Mouse (Mus musculus) midbrain, postnatal 0 days (tissue): ENCODE results near the gene Gm42791. TPM values are rescaled to one million over a fixed set of nuclear protein-coding genes. Genes with fewer than 3 reads are reported as not detected.

Source experiments
- ATAC-seq: fragments of 200-750 bp; cut with Nextera tagmentation; 2 replicates; pipeline ENCODE4 v1.8.0; 2017; ENCODE audit warnings: moderate number of reproducible peaks, mild to moderate bottlenecking, moderate TSS enrichment, moderate library complexity; ENCODE audit not compliant: low FRiP score
- DNase-seq: peaks from one replicate; pipeline ENCODE4 v3.0.0-alpha.2; 2015; ENCODE audit warnings: low spot score
- H3K27ac ChIP-seq: fragments of 300-500 bp; sonication (generic); 2 replicates; pipeline ENCODE4 v1.5.1; 2014; ENCODE audit warnings: low read depth, mild to moderate bottlenecking, low read length, mixed read lengths
- H3K27me3 ChIP-seq: fragments of 300-500 bp; sonication (generic); 2 replicates; pipeline ENCODE4 v1.6.1; 2014; ENCODE audit warnings: low read length, control low read depth, mixed read lengths; ENCODE audit not compliant: insufficient read depth
- H3K36me3 ChIP-seq: fragments of 300-500 bp; sonication (generic); 2 replicates; pipeline ENCODE4 v1.6.1; 2014; ENCODE audit warnings: low read length, control low read depth, mixed read lengths; ENCODE audit not compliant: insufficient read depth
- H3K4me1 ChIP-seq: fragments of 300-500 bp; sonication (generic); 2 replicates; pipeline ENCODE4 v1.6.1; 2014; ENCODE audit warnings: mild to moderate bottlenecking, control low read depth, antibody characterized with exemption, low read length, mixed read lengths; ENCODE audit not compliant: insufficient read depth
- H3K4me2 ChIP-seq: fragments of 300-500 bp; sonication (generic); 2 replicates; pipeline ENCODE4 v1.6.1; 2014; ENCODE audit warnings: low read depth, mild to moderate bottlenecking, low read length, mixed read lengths; ENCODE audit not compliant: poor library complexity, severe bottlenecking
- H3K4me3 ChIP-seq: fragments of 300-500 bp; sonication (generic); 2 replicates; pipeline ENCODE4 v1.5.1; 2014; ENCODE audit warnings: low read depth, mild to moderate bottlenecking, low read length, moderate library complexity
- H3K9ac ChIP-seq: fragments of 300-500 bp; sonication (generic); replicated peaks from 2 replicates; pipeline ENCODE4 v1.6.1; 2014; ENCODE audit warnings: mild to moderate bottlenecking, low read length, moderate library complexity, mixed read lengths; ENCODE audit not compliant: poor library complexity, severe bottlenecking
- H3K9me3 ChIP-seq: fragments of 300-500 bp; sonication (generic); 2 replicates; pipeline ENCODE4 v1.6.1; 2016; ENCODE audit warnings: low read length, control low read depth
- CTCF ChIP-seq: IDR thresholded peaks from 2 replicates; pipeline ENCODE4 v1.5.1; 2016; ENCODE audit warnings: antibody characterized with exemption, mild to moderate bottlenecking
- WGBS: fragments of 180-500 bp; shearing (Covaris S2); extraction: QIAGEN DNeasy Blood & Tissue Kit; methylation state at CpG from one replicate; pipeline ENCODE4 v1.1.7; 2014; 5-methylcytosine and 5-hydroxymethylcytosine counted together
- polyA plus RNA-seq: library from polyadenylated mRNA; unstranded; fragments of >200 nt; fragmentation: Nextera tagmentation; extraction: Ambion mirVana; gene quantifications from 2 replicates; pipeline ENCODE4 v1.2.1, GENCODE M21; 2015
- total RNA-seq: library from RNA; depleted of rRNA; stranded (reverse); fragments of >200 nt; gene quantifications from 2 replicates; pipeline ENCODE4 v1.2.3, GENCODE M21; 2014

Gene Gm42791
- total and polyA plus RNA-seq, 2 experiments from 2014 or later: 3.1 TPM; not detected in 1

GRCm38 (mm10) chr5:148897941-148898417 is 97.0 kb downstream of the Gm42791 start:
- WGBS: 66% methylated on average over 12 of the region's 12 CpGs
- Histone ChIP-seq H3K9ac (0 out of 2 replicates have a peak overlapping the region, but pooled peaks have one; percentile 0), H3K4me1 (no peaks in the 10 kb centered on the region), H3K9me3 (no peaks in the 10 kb centered on the region), H3K4me3 (no peak overlapping the region), H3K27me3 (no peaks in the 10 kb centered on the region), H3K27ac (no peak overlapping the region), H3K4me2 (no peak overlapping the region), H3K36me3 (peaks cover 14% of the 10 kb centered on the region)
- ATAC-seq (no peak), DNase-seq (peak; percentile 35)
- no peak for TF ChIP-seq CTCF

DNA sequence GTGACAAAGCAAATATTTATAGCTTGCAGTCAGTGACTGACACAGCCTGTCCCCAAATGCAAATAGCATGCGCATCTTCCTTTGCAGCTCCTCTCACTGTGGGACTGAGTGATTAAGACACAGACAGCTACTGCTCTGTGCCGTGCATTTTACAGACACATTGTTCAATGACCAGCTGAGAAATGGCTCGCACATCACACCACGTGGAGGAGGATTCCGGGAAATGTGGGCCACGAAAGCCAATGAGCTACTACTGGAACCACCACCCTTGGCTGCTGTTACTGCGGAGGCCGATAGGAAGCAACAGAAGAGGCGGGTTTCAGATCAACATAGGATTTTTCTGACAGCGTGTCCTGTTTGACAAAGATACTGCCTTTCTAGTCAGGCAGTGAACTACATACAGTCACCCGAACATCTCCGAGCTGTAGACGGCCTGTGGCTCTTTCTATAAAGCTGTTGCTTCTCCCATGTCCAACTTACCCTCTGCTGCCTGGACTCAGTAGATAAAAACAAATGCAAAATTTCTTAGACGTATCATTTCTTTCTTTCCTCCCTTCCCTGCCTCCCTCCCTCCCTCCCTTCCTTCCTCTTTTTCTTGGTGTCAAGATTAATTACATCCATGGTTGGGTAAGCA is 97.8 kb downstream of the Gm42791 start:
- Histone ChIP-seq H3K36me3 (peaks cover 21% of the 10 kb centered on the region), H3K4me3 (no peak overlapping the region), H3K27me3 (no peaks in the 10 kb centered on the region), H3K9ac (no peak overlapping the region; the same call in 1 of the 2 replicates), H3K27ac (peak overlapping the region; percentile 38; the same call in 1 of the 2 replicates), H3K4me2 (no peak overlapping the region), H3K4me1 (no peaks in the 10 kb centered on the region), H3K9me3 (no peaks in the 10 kb centered on the region)
- peak; percentile 49; the same call in 1 of the 2 replicates for ATAC-seq
- 41% methylated on average over 14 of the region's 14 CpGs for WGBS
- DNase-seq: peak; percentile 60
- no peak for TF ChIP-seq CTCF

DNA sequence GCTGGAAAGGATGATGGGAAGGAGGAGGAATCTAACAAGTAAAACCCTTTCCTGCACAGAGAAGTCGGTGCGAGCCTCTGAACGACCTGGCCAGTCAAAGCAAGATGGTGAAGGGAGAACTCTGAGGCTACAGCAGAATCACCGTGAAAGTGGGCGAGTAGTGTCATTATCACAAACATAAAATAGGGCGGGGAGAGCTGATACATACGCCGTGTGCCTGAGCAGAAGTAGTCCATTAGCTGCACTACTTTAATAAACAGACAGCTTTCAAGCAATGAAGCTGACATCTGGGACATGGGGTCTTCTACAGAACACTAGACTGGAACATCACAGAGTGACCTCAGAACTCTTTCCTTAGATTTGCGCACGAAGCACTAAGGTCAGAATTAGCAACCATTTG is 98.4 kb downstream of the Gm42791 start:
- no peak for ATAC-seq
- 87% methylated on average over 10 of the region's 10 CpGs for WGBS

DNA sequence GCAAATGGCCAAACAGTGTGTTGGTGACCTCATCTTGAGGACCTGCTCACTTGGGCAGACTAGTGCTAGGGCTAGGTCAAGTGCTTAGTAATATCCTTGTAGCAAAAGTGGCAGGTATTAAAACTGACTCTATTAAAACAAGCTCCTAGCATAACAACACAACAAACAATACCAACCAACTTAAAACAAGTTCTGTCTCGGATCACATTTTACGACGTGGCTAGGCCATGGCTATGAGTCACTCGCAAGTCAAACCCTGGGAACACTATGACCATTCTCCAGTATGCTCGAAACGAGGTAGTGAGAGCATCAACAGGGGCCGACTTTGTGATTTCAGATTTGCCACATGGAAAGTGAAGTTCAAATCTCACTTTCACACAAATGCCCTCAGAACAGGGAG is 99.1 kb downstream of the Gm42791 start:
- no peak for DNase-seq
- Histone ChIP-seq H3K4me3 (no peak overlapping the region), H3K27me3 (no peaks in the 10 kb centered on the region), H3K4me1 (no peaks in the 10 kb centered on the region), H3K4me2 (no peak overlapping the region), H3K9me3 (no peaks in the 10 kb centered on the region), H3K27ac (no peak overlapping the region), H3K36me3 (peaks cover 24% of the 10 kb centered on the region), H3K9ac (no peak overlapping the region)
- no peak for TF ChIP-seq CTCF
- ATAC-seq: no peak
- WGBS: 91% methylated on average over 7 of the region's 7 CpGs

More for the DNA sequence above, 98.4 kb downstream of the Gm42791 start:
- no peak overlapping the region for H3K4me2 ChIP-seq
- no peaks in the 10 kb centered on the region for H3K27me3 ChIP-seq
- no peaks in the 10 kb centered on the region for H3K4me1 ChIP-seq
- DNase-seq: no peak
- no peaks in the 10 kb centered on the region for H3K9me3 ChIP-seq
- no peak overlapping the region for H3K4me3 ChIP-seq
- H3K9ac ChIP-seq: no peak overlapping the region; the same call in 1 of the 2 replicates
- H3K36me3 ChIP-seq: peaks cover 22% of the 10 kb centered on the region
- H3K27ac ChIP-seq: no peak overlapping the region
- no peak for TF ChIP-seq CTCF

- no peaks in the 10 kb centered on the region for H3K9me3 ChIP-seq
- no peak overlapping the region for H3K4me2 ChIP-seq
- no peak for DNase-seq
- WGBS: 48% methylated on average over 5 of the region's 5 CpGs
- no peaks in the 10 kb centered on the region for H3K4me1 ChIP-seq
- no peak overlapping the region for H3K4me3 ChIP-seq
- H3K27me3 ChIP-seq: no peaks in the 10 kb centered on the region
- TF ChIP-seq CTCF: no peak
- ATAC-seq: no peak
- no peak overlapping the region for H3K9ac ChIP-seq
- H3K36me3 ChIP-seq: peaks cover 24% of the 10 kb centered on the region
- H3K27ac ChIP-seq: no peak overlapping the region
Observed at GRCm38 (mm10) chr5:148895034-148895433, 99.9 kb downstream of the Gm42791 start.

DNA sequence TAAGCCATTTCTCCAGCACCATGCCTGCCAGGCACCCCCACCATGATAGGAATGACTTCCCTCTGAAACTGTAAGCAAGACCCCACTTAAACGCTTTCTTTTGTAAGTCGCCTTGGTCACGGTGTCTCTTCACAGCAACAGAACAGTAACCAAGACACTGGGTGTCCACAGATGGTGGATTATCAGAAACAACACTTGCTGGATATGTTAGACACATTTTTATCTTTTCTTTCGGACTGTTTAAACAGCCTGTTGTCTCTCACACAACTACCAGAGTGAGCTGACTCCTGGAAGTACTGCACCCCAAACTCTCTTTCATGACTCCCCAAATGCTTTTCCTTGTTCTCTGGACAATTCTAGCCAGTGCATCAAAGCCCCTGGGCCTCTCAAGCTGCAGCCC is 104.7 kb downstream of the Gm42791 start:
- Histone ChIP-seq H3K4me2 (no peak overlapping the region), H3K27ac (no peak overlapping the region), H3K27me3 (no peaks in the 10 kb centered on the region), H3K9me3 (no peaks in the 10 kb centered on the region; the same call in 1 of the 2 replicates), H3K4me3 (no peak overlapping the region), H3K4me1 (no peaks in the 10 kb centered on the region), H3K9ac (no peak overlapping the region), H3K36me3 (peaks cover 29% of the 10 kb centered on the region)
- no peak for TF ChIP-seq CTCF
- no peak for DNase-seq
- 97% methylated on average over 4 of the region's 4 CpGs for WGBS
- ATAC-seq: no peak
